12 mouse cellular contexts compared by ENCODE assay signal in genomic region chr14:77814935-77815334, GRCm38 (mm10). TPM values are rescaled to one million over a fixed set of nuclear protein-coding genes. Genes with fewer than 3 reads are reported as not detected.
DNase-seq lines count a peak whose midpoint lies in the region; ATAC-seq lines count a peak whose summit lies in the region.
"Had no signal": no experiment of that assay in that cellular context is flagged by ENCODE, and none has a peak within 500 bp of the region (broad histone marks: within the 10 kb centered on the region; RNA-seq: fewer than 3 reads in every experiment).

No protein-coding gene starts in this region.

- peak; percentile 48 to 58 for DNase-seq in heart, adult 18-20 months
- no peak for DNase-seq in heart, embryonic 10.5 days (ENCODE audit: low spot score)
- DNase-seq in ovary, postnatal 10 days (ENCODE audit: low spot score) = peak; percentile 10
- DNase-seq in ovary, postnatal 36 days (ENCODE audit: low spot score) = no peak
- peak; percentile 39 for DNase-seq in heart, adult 8-10 months (ENCODE audit: low spot score)
- no peak for DNase-seq in frontal cortex, postnatal 36 days (ENCODE audit: low spot score in 2 of 2)
- DNase-seq: adrenal gland, adult 8-10 months; liver, postnatal 0 days had no signal

- H3K9ac ChIP-seq in stomach, embryonic 16.5 days (ENCODE audit: low read length) = no peak overlapping the region
- H3K9ac ChIP-seq: embryonic facial prominence, embryonic 13.5 days; liver, postnatal 0 days had no signal

- no peaks in the 10 kb centered on the region for H3K36me3 ChIP-seq in heart, embryonic 10.5 days
- no peaks in the 10 kb centered on the region for H3K36me3 ChIP-seq in stomach, embryonic 16.5 days (ENCODE audit: control insufficient read depth, insufficient read depth, low read length)
- H3K36me3 ChIP-seq: embryonic facial prominence, embryonic 13.5 days had no signal

- no peaks in the 10 kb centered on the region for H3K4me1 ChIP-seq in heart, embryonic 10.5 days
- H3K4me1 ChIP-seq in stomach, embryonic 16.5 days (ENCODE audit: control insufficient read depth, insufficient read depth, low read length) = peaks cover 4% of the 10 kb centered on the region; the same call in 1 of the 2 replicates

- H3K27me3 ChIP-seq in heart, embryonic 10.5 days (ENCODE audit: insufficient read depth, poor library complexity, severe bottlenecking) = no peaks in the 10 kb centered on the region
- H3K27me3 ChIP-seq in stomach, embryonic 16.5 days (ENCODE audit: control insufficient read depth, insufficient read depth, low read length) = no peaks in the 10 kb centered on the region
- H3K27me3 ChIP-seq: embryonic facial prominence, embryonic 13.5 days had no signal

- H3K4me3 ChIP-seq in heart, embryonic 10.5 days = no peak overlapping the region
- H3K4me3 ChIP-seq in stomach, embryonic 16.5 days (replicated peaks; ENCODE audit: low read length) = no peak overlapping the region
- H3K4me3 ChIP-seq: embryonic facial prominence, embryonic 13.5 days had no signal

- no peak overlapping the region for H3K4me2 ChIP-seq in stomach, embryonic 16.5 days (ENCODE audit: low read depth, low read length)
- H3K4me2 ChIP-seq: embryonic facial prominence, embryonic 13.5 days had no signal

- ATAC-seq in stomach, embryonic 16.5 days (ENCODE audit: insufficient read depth, low FRiP score) = peak; percentile 82; the same call in 1 of the 2 replicates
- ATAC-seq in megakaryocyte progenitor cell, adult 5-6 weeks (replicated peaks; ENCODE audit: poor library complexity) = no peak
- ATAC-seq: inflammation-experienced regulatory T-cells, adult 6 months; liver, postnatal 0 days had no signal

- H3K27ac ChIP-seq in heart, embryonic 10.5 days = no peak overlapping the region
- H3K27ac ChIP-seq in stomach, embryonic 16.5 days (ENCODE audit: low read length) = no peak overlapping the region
- H3K27ac ChIP-seq: embryonic facial prominence, embryonic 13.5 days had no signal

- no peaks in the 10 kb centered on the region for H3K9me3 ChIP-seq in heart, embryonic 10.5 days
- H3K9me3 ChIP-seq in stomach, embryonic 16.5 days (replicated peaks; ENCODE audit: control insufficient read depth, low read length) = no peaks in the 10 kb centered on the region
- H3K9me3 ChIP-seq: embryonic facial prominence, embryonic 13.5 days had no signal

- 72% methylated on average over 4 of the region's 4 CpGs for WGBS in heart, embryonic 10.5 days
- WGBS in stomach, embryonic 16.5 days = 30% methylated on average over 4 of the region's 4 CpGs

RNA-seq across cellular contexts. Expression of gene Dnajc15, which starts 60.0 kb away (rescaled TPM):
- total RNA-seq in heart, adult 18-20 months (2021) = 100 to 1,000 TPM; 269 to 282 TPM
- polyA plus RNA-seq in heart, embryonic 10.5 days (2016; fragmentation: Nextera tagmentation; extraction: Ambion mirVana) = 123 and 138 TPM in 2 replicates
- 100 to 1,000 TPM; 233 to 306 (median 274) TPM for total RNA-seq in heart, adult 8-10 months (2022)
- polyA plus RNA-seq in stomach, embryonic 16.5 days (2015; fragmentation: Nextera tagmentation; extraction: Ambion mirVana) = 83.7 and 84.6 TPM in 2 replicates
- total RNA-seq in megakaryocyte progenitor cell, adult 5-6 weeks (2015) = 77.4 and 101 TPM in 2 replicates
- total RNA-seq in megakaryocyte progenitor cell, adult 5-6 weeks (2017) = 66.5 and 77.4 TPM in 2 replicates

Comparison
In these comparisons a context has a peak if more than half of its experiments do, and no peak if none do; other contexts are left out.
1. DNase-seq: peak in heart, adult 18-20 months (2 of 2), ovary, postnatal 10 days (single experiment) and heart, adult 8-10 months (single experiment); none in heart, embryonic 10.5 days (single experiment), ovary, postnatal 36 days (single experiment) and frontal cortex, postnatal 36 days (0 of 2).